Mouse (Mus musculus) limb, embryonic 12.5 days (tissue): ENCODE data around the gene Ttc7b. TPM values are rescaled to one million over a fixed set of nuclear protein-coding genes. Genes with fewer than 3 reads are reported as not detected.

ENCODE experiments used
- ATAC-seq: fragments of 200-750 bp; cut with Nextera tagmentation; 2 replicates; pipeline ENCODE4 v1.8.0; 2017; ENCODE audit warnings: low read depth, moderate TSS enrichment; ENCODE audit not compliant: insufficient number of reproducible peaks, insufficient read depth, low FRiP score, low TSS enrichment
- H3K27ac ChIP-seq: fragments of 300-500 bp; sonication (generic); 2 replicates; pipeline ENCODE4 v1.5.1; 2016; ENCODE audit warnings: mild to moderate bottlenecking, moderate library complexity
- H3K27me3 ChIP-seq: fragments of 300-500 bp; sonication (generic); 2 replicates; pipeline ENCODE4 v1.6.1; 2016; ENCODE audit warnings: mild to moderate bottlenecking, moderate library complexity
- H3K36me3 ChIP-seq: fragments of 300-500 bp; sonication (generic); 2 replicates; pipeline ENCODE4 v1.6.1; 2016; ENCODE audit warnings: mild to moderate bottlenecking, moderate library complexity
- H3K4me1 ChIP-seq: fragments of 300-500 bp; sonication (generic); replicated peaks from 2 replicates; pipeline ENCODE4 v1.6.1; 2016
- H3K4me2 ChIP-seq: fragments of 300-500 bp; sonication (generic); 2 replicates; pipeline ENCODE4 v1.6.1; 2016; ENCODE audit warnings: mild to moderate bottlenecking, moderate library complexity
- H3K4me3 ChIP-seq: fragments of 300-500 bp; sonication (generic); replicated peaks from 2 replicates; pipeline ENCODE4 v1.5.1; 2016; ENCODE audit warnings: mild to moderate bottlenecking
- H3K9ac ChIP-seq: fragments of 300-500 bp; sonication (generic); replicated peaks from 2 replicates; pipeline ENCODE4 v1.6.1; 2016; ENCODE audit warnings: mild to moderate bottlenecking, moderate library complexity
- H3K9me3 ChIP-seq: fragments of 300-500 bp; sonication (generic); 2 replicates; pipeline ENCODE4 v1.6.1; 2016; ENCODE audit warnings: mild to moderate bottlenecking, moderate library complexity
- WGBS: fragments of 180-500 bp; shearing (Covaris S2); methylation state at CpG from one replicate; pipeline ENCODE4 v1.1.7; 2016; 5-methylcytosine and 5-hydroxymethylcytosine counted together
- polyA plus RNA-seq: library from polyadenylated mRNA; unstranded; fragments of >200 nt; fragmentation: Nextera tagmentation; extraction: Ambion mirVana; gene quantifications from 2 replicates; pipeline ENCODE4 v1.2.1, GENCODE M21; 2016

Gene Ttc7b
- polyA plus RNA-seq, 1 experiment from 2014 or later: 4.8 TPM

DNA sequence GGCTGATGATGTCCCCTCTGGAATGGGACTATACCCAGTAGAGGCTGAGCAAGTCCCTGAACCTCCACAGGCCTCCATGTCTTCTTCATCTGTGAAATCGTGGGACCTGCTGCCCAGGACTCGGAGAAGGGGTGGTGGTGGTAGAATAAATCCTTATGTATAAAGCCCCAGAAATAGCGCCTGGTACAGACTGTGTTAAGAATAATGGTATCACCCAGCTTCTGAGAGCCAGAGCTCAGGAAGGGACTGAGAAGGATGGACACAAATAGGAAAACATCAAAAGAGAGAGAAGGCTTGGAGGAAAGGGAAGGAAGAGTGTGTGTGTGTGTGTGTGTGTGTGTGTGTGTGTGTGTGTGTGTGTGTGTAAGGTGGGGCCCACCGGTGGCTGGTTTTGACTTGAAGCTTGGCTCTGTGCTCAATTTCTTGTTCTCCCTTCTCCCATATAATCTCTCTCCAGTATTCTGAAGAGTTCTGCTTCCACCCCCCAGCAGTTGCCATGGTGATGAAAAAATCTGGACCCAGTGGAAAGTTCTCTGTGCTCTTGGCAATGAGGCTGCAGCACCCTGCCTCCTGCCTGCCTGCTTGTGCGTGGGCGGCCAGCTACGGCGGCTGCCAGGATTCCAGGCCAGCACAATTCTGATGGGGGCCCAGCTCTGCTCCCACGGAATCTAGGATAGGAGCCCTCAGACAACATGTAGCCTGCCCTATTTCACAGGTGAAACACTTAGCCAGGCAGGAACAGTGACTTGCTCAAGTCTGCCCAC lies 254.9 kb downstream of the Ttc7b start:
- Histone ChIP-seq H3K9me3 (no peaks in the 10 kb centered on the region), H3K9ac (no peak overlapping the region), H3K4me2 (no peak overlapping the region), H3K36me3 (no peaks in the 10 kb centered on the region), H3K27ac (no peak overlapping the region), H3K27me3 (peaks cover 8% of the 10 kb centered on the region), H3K4me1 (no peaks in the 10 kb centered on the region), H3K4me3 (no peak overlapping the region)
- no peak for ATAC-seq
- WGBS: 71% methylated on average over 8 of the region's 9 CpGs

DNA sequence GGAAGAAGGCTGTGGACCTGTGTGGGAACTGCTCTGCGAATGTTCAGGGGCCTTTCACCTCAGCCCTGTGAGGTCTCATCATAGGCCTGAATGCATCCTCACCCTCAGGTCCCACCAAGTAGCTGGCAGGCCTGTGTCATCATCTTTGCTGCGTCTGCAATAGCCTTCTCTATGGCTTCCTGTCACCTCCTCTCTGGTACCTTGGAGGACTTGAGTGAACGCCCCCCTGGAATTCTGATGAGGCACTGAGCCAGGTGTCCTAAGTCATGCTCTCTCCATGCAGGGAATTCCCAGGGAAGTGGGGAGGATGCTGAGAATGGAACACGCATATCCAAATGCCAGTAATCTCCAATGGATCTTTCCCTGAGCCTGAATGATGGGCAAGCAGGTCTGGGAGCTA lies 255.7 kb downstream of the Ttc7b start:
- Histone ChIP-seq H3K27me3 (peaks cover 8% of the 10 kb centered on the region), H3K4me1 (no peaks in the 10 kb centered on the region), H3K4me2 (no peak overlapping the region), H3K27ac (no peak overlapping the region), H3K9ac (no peak overlapping the region), H3K9me3 (no peaks in the 10 kb centered on the region), H3K36me3 (no peaks in the 10 kb centered on the region), H3K4me3 (no peak overlapping the region)
- no peak for ATAC-seq
- WGBS: 73% methylated on average over 4 of the region's 4 CpGs

DNA sequence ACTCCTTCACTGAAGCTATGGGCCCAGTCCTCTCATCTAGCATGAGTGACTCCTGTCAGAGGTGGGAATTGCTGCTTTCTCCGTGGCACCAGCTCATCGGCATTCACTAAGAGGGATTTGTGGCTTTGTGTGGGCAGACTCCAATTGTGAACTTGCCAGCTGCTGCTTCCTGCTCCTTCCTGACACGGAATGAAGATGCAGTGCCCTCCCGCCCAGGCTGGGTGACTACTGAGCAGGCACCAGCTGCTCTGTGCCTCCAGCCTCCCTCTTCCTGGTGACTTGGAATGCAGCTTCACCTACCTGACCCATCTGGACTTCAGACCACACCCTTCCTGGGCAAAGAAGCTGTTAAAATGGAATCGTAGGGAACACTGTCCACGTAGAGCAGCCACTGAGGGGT lies 257.8 kb downstream of the Ttc7b start:
- no peak for ATAC-seq
- H3K4me2 ChIP-seq: no peak overlapping the region
- no peaks in the 10 kb centered on the region for H3K4me1 ChIP-seq
- H3K9me3 ChIP-seq: no peaks in the 10 kb centered on the region
- no peak overlapping the region for H3K4me3 ChIP-seq
- H3K27me3 ChIP-seq: peaks cover 8% of the 10 kb centered on the region
- H3K27ac ChIP-seq: no peak overlapping the region
- H3K9ac ChIP-seq: no peak overlapping the region
- WGBS: 83% methylated on average over 6 of the region's 6 CpGs
- no peaks in the 10 kb centered on the region for H3K36me3 ChIP-seq

DNA sequence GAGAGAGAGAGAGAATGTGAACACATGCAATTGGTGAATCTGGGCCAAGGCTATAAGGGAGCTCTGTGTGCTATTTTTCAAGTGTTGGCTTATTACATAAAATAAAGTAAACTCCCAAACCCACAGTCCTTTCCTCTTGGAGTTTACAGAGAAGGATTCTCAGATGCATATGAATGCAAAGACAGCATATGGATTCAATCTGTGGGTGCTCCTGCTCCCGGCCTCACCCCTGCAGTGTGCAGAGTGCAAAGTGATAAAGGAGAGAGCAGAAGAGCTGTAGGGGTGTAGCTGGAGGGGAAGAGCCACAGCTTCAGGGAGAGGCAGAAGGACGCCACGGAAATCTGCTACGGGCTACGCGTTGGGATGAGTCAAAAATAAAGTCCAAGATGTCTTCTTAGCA lies 258.9 kb downstream of the Ttc7b start:
- no peaks in the 10 kb centered on the region for H3K9me3 ChIP-seq
- H3K9ac ChIP-seq: no peak overlapping the region
- 77% methylated on average over 6 of the region's 6 CpGs for WGBS
- H3K27me3 ChIP-seq: peaks cover 4% of the 10 kb centered on the region; the same call in 1 of the 2 replicates
- no peaks in the 10 kb centered on the region for H3K36me3 ChIP-seq
- H3K4me1 ChIP-seq: no peaks in the 10 kb centered on the region
- no peak overlapping the region for H3K4me3 ChIP-seq
- no peak overlapping the region for H3K27ac ChIP-seq
- H3K4me2 ChIP-seq: no peak overlapping the region
- no peak for ATAC-seq

DNA sequence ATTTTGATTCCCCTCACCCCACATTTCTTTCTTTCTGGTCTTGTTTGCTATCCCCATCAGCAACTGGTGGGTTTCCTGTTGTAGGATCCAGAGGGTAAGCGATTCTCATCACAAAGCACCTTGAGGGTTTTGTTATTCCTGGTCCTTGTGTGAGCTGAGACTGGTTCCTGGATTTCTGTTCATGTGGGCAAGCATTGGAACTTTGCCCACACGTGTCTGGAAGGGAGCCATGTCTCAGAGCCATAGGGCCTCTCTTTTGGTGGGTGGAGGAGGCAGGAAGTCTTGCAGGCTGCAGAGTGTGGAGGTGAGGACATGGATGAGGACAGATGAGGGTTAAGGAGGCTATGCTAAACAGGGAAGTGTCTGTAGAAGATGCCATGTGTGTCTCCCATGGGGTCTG lies 260.5 kb downstream of the Ttc7b start:
- Histone ChIP-seq H3K4me3 (no peak overlapping the region), H3K9ac (no peak overlapping the region), H3K4me2 (no peak overlapping the region), H3K9me3 (no peaks in the 10 kb centered on the region), H3K27ac (no peak overlapping the region), H3K36me3 (no peaks in the 10 kb centered on the region), H3K4me1 (no peaks in the 10 kb centered on the region), H3K27me3 (peaks cover 4% of the 10 kb centered on the region; the same call in 1 of the 2 replicates)
- WGBS: 83% methylated on average over 2 of the region's 2 CpGs
- ATAC-seq: no peak

DNA sequence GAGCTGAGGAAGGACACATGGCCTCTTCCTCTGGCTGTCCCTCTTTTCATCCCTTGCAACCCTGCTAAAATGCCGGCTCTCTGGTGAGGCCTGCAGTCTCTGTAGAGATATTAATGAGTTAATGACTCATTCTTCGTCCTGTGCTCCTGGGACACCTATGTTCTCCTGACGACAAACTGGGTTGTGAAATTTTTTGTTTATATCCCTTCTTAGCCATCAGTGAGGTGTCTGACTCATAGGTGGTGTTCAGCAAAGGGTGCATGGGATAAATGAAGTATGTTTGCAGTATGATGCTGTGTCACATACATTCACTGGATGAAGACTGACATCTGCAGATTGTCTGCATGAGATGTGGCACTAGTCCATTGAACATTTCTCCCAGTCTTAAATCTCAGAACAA lies 262.8 kb downstream of the Ttc7b start:
- 77% methylated on average over 3 of the region's 3 CpGs for WGBS

DNA sequence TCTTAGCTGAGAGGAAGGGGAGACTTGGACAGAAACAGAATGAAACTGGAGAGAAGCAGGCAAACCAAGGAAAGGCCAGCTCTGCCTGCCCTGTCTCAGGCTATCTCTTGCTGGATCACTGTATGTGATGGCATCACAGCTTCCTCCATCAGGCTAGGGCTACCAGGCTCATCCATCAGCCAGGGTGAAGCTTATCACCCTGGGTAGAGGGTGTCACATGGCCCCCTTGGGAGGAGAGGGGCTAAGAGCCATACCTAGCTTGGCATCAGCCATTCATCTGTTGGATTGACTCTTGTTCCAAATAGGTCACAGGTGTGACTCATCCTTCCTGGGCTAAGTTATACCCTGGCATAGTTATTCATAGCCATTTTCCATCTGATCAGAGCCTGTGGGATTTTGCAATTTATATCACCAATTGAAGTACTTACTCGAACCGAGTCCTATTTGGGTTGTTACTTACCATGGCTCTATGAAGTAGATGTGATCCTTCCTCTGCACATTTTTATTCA lies 265.1 kb downstream of the Ttc7b start:
- H3K4me2 ChIP-seq: no peak overlapping the region
- H3K27me3 ChIP-seq: no peaks in the 10 kb centered on the region; the same call in 1 of the 2 replicates
- H3K36me3 ChIP-seq: no peaks in the 10 kb centered on the region
- no peak overlapping the region for H3K27ac ChIP-seq
- no peaks in the 10 kb centered on the region for H3K9me3 ChIP-seq
- ATAC-seq: no peak
- H3K4me1 ChIP-seq: no peaks in the 10 kb centered on the region
- WGBS: 92% methylated on average over 2 of the region's 2 CpGs
- no peak overlapping the region for H3K4me3 ChIP-seq
- H3K9ac ChIP-seq: no peak overlapping the region

More for the DNA sequence above, 262.8 kb downstream of the Ttc7b start:
- H3K36me3 ChIP-seq: no peaks in the 10 kb centered on the region
- no peak overlapping the region for H3K4me2 ChIP-seq
- no peak overlapping the region for H3K27ac ChIP-seq
- peaks cover 3% of the 10 kb centered on the region for H3K27me3 ChIP-seq
- no peak for ATAC-seq
- no peak overlapping the region for H3K9ac ChIP-seq
- H3K4me3 ChIP-seq: no peak overlapping the region
- H3K4me1 ChIP-seq: no peaks in the 10 kb centered on the region
- no peaks in the 10 kb centered on the region for H3K9me3 ChIP-seq

DNA sequence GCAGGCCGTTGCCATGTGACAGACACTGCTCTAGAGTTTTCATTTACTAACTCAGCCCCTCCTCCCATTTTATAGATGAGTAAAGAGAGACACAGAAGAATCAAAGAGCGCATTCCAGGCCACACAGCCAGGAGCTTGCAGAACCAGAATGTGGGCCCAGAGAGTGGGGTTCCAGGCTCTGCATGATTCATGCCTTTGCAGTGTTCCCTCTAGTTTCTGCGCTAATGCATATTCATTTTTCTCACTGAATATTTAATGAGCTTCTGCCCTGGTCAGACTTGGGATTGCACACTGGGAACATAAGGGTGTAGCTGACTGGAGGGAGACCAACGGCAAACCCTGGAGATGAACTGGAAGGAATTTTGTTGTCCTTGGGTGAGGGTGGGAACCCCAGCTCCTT lies 266.2 kb downstream of the Ttc7b start:
- no peak overlapping the region for H3K4me2 ChIP-seq
- no peaks in the 10 kb centered on the region for H3K36me3 ChIP-seq
- H3K27ac ChIP-seq: no peak overlapping the region
- no peaks in the 10 kb centered on the region; the same call in 1 of the 2 replicates for H3K27me3 ChIP-seq
- H3K4me1 ChIP-seq: no peaks in the 10 kb centered on the region
- ATAC-seq: no peak
- H3K9me3 ChIP-seq: no peaks in the 10 kb centered on the region
- H3K4me3 ChIP-seq: no peak overlapping the region
- no peak overlapping the region for H3K9ac ChIP-seq
- WGBS: 83% methylated on average over 4 of the region's 4 CpGs

Other genes starting within 250 kb of the Ttc7b start
- 6.6 TPM in 2 replicates for gene Rps6ka5, start 206.2 kb upstream of the Ttc7b start, polyA plus RNA-seq